Mouse (Mus musculus) kidney, adult 2 months (tissue): ENCODE data around the gene Klrk1. TPM values are rescaled to one million over a fixed set of nuclear protein-coding genes. Genes with fewer than 3 reads are reported as not detected.
"Not testable (repeated sequence)": the region's sequence is repeated elsewhere in the genome, so short reads cannot be mapped to it uniquely, and the experiment has no call there.

ENCODE experiments used
- DNase-seq: peaks from one replicate; pipeline ENCODE4 v3.0.0; 2021
- H3K27ac ChIP-seq: fragments of 200-500 bp; 2 replicates; pipeline ENCODE4 v1.5.1; 2012; ENCODE audit warnings: low read depth, low read length, control low read depth, inconsistent platforms; ENCODE audit not compliant: insufficient read depth
- H3K27me3 ChIP-seq: fragments of 200-500 bp; replicated peaks from 2 replicates; pipeline ENCODE4 v1.6.1; 2012; ENCODE audit warnings: mild to moderate bottlenecking, moderate library complexity, low read length, inconsistent platforms; ENCODE audit not compliant: control insufficient read depth, insufficient read depth
- H3K36me3 ChIP-seq: fragments of 200-500 bp; 2 replicates; pipeline ENCODE4 v1.6.1; 2012; ENCODE audit warnings: mild to moderate bottlenecking, moderate library complexity, low read length, inconsistent platforms; ENCODE audit not compliant: control insufficient read depth, insufficient read depth
- H3K4me1 ChIP-seq: fragments of 200-500 bp; 2 replicates; pipeline ENCODE4 v1.6.1; 2011; ENCODE audit warnings: low read length; ENCODE audit not compliant: control insufficient read depth, insufficient read depth
- H3K4me3 ChIP-seq: fragments of 200-500 bp; 2 replicates; pipeline ENCODE4 v1.5.1; 2011; ENCODE audit warnings: mild to moderate bottlenecking, low read depth, low read length, control low read depth; ENCODE audit not compliant: insufficient read depth
- CTCF ChIP-seq: fragments of 200-500 bp; conservative IDR thresholded peaks from 2 replicates; pipeline ENCODE4 v1.5.1; 2011; ENCODE audit warnings: low read depth, mild to moderate bottlenecking, control low read depth, low read length, moderate library complexity, mixed read lengths; ENCODE audit not compliant: insufficient read depth, insufficient read length
- POLR2A ChIP-seq: fragments of 200-500 bp; IDR thresholded peaks from one replicate; pipeline ENCODE4 v1.6.1; 2011; ENCODE audit warnings: low read depth, low read length, control low read depth
- WGBS: fragments of 180-500 bp; shearing (Covaris S2); methylation state at CpG from one replicate; pipeline ENCODE4 v1.1.7; 2018; 5-methylcytosine and 5-hydroxymethylcytosine counted together
- polyA plus RNA-seq: library from polyadenylated mRNA; depleted of rRNA; stranded (reverse); fragments of >200 nt; gene quantifications from 2 replicates; pipeline ENCODE4 v1.2.3, GENCODE M21; 2012; rRNA removed

Gene Klrk1
- 0.18 and 0.41 TPM in 2 replicates for polyA plus RNA-seq

GRCm38 (mm10) chr6:129623735-129624134 is at the start of gene Klrk1:
Gene Klrk1 (minus strand): TSS chr6:129623864.
- Histone ChIP-seq H3K4me3 (no peak within 1 kb of the TSS), H3K4me1 (no peaks in the 10 kb centered on the region), H3K27ac (no peak within 1 kb of the TSS), H3K27me3 (no peaks in the 10 kb centered on the region), H3K36me3 (no peaks in the 10 kb centered on the region)
- no peak for DNase-seq
- no peak for TF ChIP-seq POLR2A
- TF ChIP-seq CTCF = no peak
- WGBS = 72% methylated on average over 4 of the region's 4 CpGs

- DNase-seq, H3K27me3 ChIP-seq, H3K4me1 ChIP-seq, H3K27ac ChIP-seq, H3K36me3 ChIP-seq, H3K4me3 ChIP-seq: not testable (repeated sequence)
- no CpG with 5 or more reads among the region's 3 CpGs for WGBS
These were observed 37.6 kb upstream of the Klrk1 start for GRCm38 (mm10) chr6:129661301-129661700.

GRCm38 (mm10) chr6:129660589-129660988 is 36.9 kb upstream of the Klrk1 start, which contains the start of gene Klrc2:
Gene Klrc2 (minus strand): TSS chr6:129660689.
- H3K36me3 ChIP-seq, H3K4me1 ChIP-seq, H3K27me3 ChIP-seq, H3K4me3 ChIP-seq, DNase-seq, H3K27ac ChIP-seq: not testable (repeated sequence)
- WGBS = 77% methylated on average over 4 of the region's 4 CpGs

GRCm38 (mm10) chr6:129644054-129644453 is 20.4 kb upstream of the Klrk1 start:
- not testable (repeated sequence) for H3K27me3 ChIP-seq, H3K4me3 ChIP-seq, H3K36me3 ChIP-seq, DNase-seq, H3K4me1 ChIP-seq, H3K27ac ChIP-seq
- 60% methylated on average over 1 of the region's 3 CpGs for WGBS

GRCm38 (mm10) chr6:129643237-129643636 is 19.6 kb upstream of the Klrk1 start, which contains the start of gene Klrc3:
Gene Klrc3 (minus strand): TSS chr6:129643337.
- WGBS = 83% methylated on average over 3 of the region's 3 CpGs
- not testable (repeated sequence) for DNase-seq, H3K36me3 ChIP-seq, H3K27me3 ChIP-seq, H3K27ac ChIP-seq, H3K4me3 ChIP-seq, H3K4me1 ChIP-seq

- not testable (repeated sequence) for H3K4me3 ChIP-seq, H3K4me1 ChIP-seq, DNase-seq, H3K27me3 ChIP-seq, H3K27ac ChIP-seq, H3K36me3 ChIP-seq
- 83% methylated on average over 2 of the region's 2 CpGs for WGBS
These were observed 7.4 kb upstream of the Klrk1 start for GRCm38 (mm10) chr6:129631046-129631445.

- Histone ChIP-seq H3K36me3 (no peaks in the 10 kb centered on the region), H3K27ac (no peak overlapping the region), H3K27me3 (no peaks in the 10 kb centered on the region; the same call in 1 of the 2 replicates), H3K4me3 (no peak overlapping the region), H3K4me1 (no peaks in the 10 kb centered on the region)
- TF ChIP-seq POLR2A (no peak), CTCF (no peak)
- no peak for DNase-seq
These were observed 15.3 kb downstream of the Klrk1 start for GRCm38 (mm10) chr6:129608372-129608771.

GRCm38 (mm10) chr6:129591508-129591907 is 32.2 kb downstream of the Klrk1 start, which contains the start of gene Klrd1:
Gene Klrd1 (plus strand): TSS chr6:129591782.
- no peaks in the 10 kb centered on the region; the same call in 1 of the 2 replicates for H3K27me3 ChIP-seq
- 73% methylated on average over 3 of the region's 3 CpGs for WGBS
- no peak for TF ChIP-seq POLR2A
- no peak for TF ChIP-seq CTCF

More at GRCm38 (mm10) chr6:129591508-129591907, 32.2 kb downstream of the Klrk1 start, which contains the start of gene Klrd1:
- no peak within 1 kb of the TSS for H3K4me3 ChIP-seq
- no peaks in the 10 kb centered on the region for H3K36me3 ChIP-seq
- no peak for DNase-seq
- H3K27ac ChIP-seq = no peak within 1 kb of the TSS
- no peaks in the 10 kb centered on the region for H3K4me1 ChIP-seq
